Mouse (Mus musculus): ENCODE results near the gene Bloc1s6. TPM values are rescaled to one million over a fixed set of nuclear protein-coding genes. Genes with fewer than 3 reads are reported as not detected.

Bloc1s6 gene
- 10 to 100 TPM; 25.6 to 26.3 TPM for total RNA-seq (2023)

GRCm38 (mm10) chr2:122737894-122738830, at the start of gene Bloc1s6:
TSS of gene Bloc1s6 (plus strand) at chr2:122738503.

GRCm38 (mm10) chr2:122702181-122703036, 35.9 kb upstream of the Bloc1s6 start, which contains the start of gene Slc30a4:
TSS of gene Slc30a4 (minus strand) at chr2:122702663.

GRCm38 (mm10) chr2:122765071-122765793, 26.9 kb downstream of the Bloc1s6 start, which contains the start of gene Sqor:
TSS of gene Sqor (plus strand) at chr2:122765237.

Other genes with a start within 250 kb of the Bloc1s6 start
- 10 to 100 TPM; 37.1 to 43.0 TPM for gene Gatm, start 127.2 kb upstream of the Bloc1s6 start, total RNA-seq (2023)
- gene AA467197, start 101.5 kb upstream of the Bloc1s6 start, total RNA-seq (2023): 100 to 1,000 TPM; 154 to 159 TPM
- gene Slc30a4, start 35.8 kb upstream of the Bloc1s6 start, total RNA-seq (2023): under 1 TPM; 0.31 to 0.49 TPM
- 100 to 1,000 TPM; 160 to 161 TPM for gene Sqor, start 26.7 kb downstream of the Bloc1s6 start, total RNA-seq (2023)

Data from neutrophil, adult 83 days (primary cell).